Mouse (Mus musculus) olfactory bulb, adult 2 months (tissue): Measurements from ENCODE around the gene Ccdc149.

ENCODE experiments used
- CTCF ChIP-seq: fragments of 200-500 bp; IDR thresholded peaks from 2 replicates; pipeline ENCODE4 v1.5.1; 2012; ENCODE audit warnings: low read depth, mild to moderate bottlenecking, low read length, moderate library complexity; ENCODE audit not compliant: insufficient read depth
- POLR2A ChIP-seq: fragments of 200-500 bp; IDR thresholded peaks from 2 replicates; pipeline ENCODE4 v1.6.1; 2012; ENCODE audit warnings: mild to moderate bottlenecking, low read depth, low read length, moderate library complexity; ENCODE audit not compliant: insufficient read depth

- TF ChIP-seq CTCF (no peak), POLR2A (no peak)
Measured at GRCm38 (mm10) chr5:52404373-52404772, 66.9 kb downstream of the Ccdc149 start.
